8 mouse cellular contexts compared by ENCODE assay signal in the genomic region with DNA sequence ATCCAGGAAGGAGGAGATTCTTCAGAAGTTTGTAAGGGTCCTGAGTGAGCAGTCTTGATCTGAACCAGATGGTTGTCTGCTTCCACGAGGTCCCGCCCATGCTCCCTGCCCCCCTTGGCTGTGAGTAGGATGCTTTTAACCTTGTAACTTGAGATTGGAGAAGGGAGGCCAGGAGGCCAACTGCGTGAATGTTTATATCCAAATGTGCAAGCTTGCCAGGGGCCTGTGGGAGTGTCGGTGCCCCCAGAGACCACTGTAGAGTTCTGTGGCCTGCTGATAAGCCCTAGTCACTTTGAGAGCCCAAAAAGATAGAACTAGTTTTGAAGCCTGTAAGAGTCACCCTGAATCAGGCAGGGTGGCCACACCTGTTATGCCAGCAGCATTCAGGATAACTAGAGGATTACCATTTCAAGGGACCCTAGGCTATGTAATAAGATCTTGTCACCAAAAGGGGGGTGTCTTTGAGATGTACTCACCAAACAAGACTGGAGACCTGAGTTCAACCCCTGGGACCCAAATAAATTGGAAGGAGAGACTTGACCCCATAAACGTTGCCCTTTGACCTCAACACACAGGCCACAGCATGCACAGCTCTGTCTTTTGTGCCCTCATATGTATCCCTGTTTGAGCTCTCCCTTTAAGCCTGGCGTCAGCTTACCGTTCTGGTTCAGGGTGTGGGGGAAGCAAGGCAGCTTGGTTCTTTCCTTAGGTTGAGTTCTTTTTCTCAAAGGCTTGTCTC. TPM values are rescaled to one million over a fixed set of nuclear protein-coding genes. Genes with fewer than 3 reads are reported as not detected.
DNase-seq lines count a peak whose midpoint lies in the region; ATAC-seq and TF ChIP-seq lines count a peak whose summit lies in the region.

No protein-coding gene starts in this region.

- DNase-seq in NIH3T3 (ENCODE audit: low read depth), result peak; percentile 89
- DNase-seq in heart, postnatal 25 days (ENCODE audit: low spot score), result peak; percentile 34
- no peak for DNase-seq in layer of hippocampus, postnatal 25 days (ENCODE audit: extremely low spot score in 1 of 2, low spot score in 1 of 2)
- DNase-seq in frontal cortex, postnatal 25 days (ENCODE audit: low spot score in 2 of 2), result no peak

- no peaks in the 10 kb centered on the region for H3K36me3 ChIP-seq in C2C12 (ENCODE audit: control insufficient read depth, insufficient read depth)
- peaks cover 54% of the 10 kb centered on the region for H3K36me3 ChIP-seq in erythroblast, embryonic 14.5 days (ENCODE audit: control insufficient read depth)
- peaks cover 8% of the 10 kb centered on the region; the same call in 1 of the 2 replicates for H3K36me3 ChIP-seq in limb, embryonic 12.5 days
- no peaks in the 10 kb centered on the region for H3K36me3 ChIP-seq in midbrain, embryonic 16.5 days (ENCODE audit: control insufficient read depth, insufficient read depth, low read length)

- no peak overlapping the region for H3K4me3 ChIP-seq in C2C12 (ENCODE audit: insufficient read depth, poor library complexity, severe bottlenecking)
- H3K4me3 ChIP-seq in erythroblast, embryonic 14.5 days (replicated peaks), result peak overlapping the region; percentile 86
- peak overlapping the region; percentile 84 for H3K4me3 ChIP-seq in limb, embryonic 12.5 days (replicated peaks)
- peak overlapping the region; percentile 89; the same call in 1 of the 2 replicates for H3K4me3 ChIP-seq in midbrain, embryonic 16.5 days (ENCODE audit: low read depth, low read length)

- peaks cover 32% of the 10 kb centered on the region for H3K79me3 ChIP-seq in C2C12 (ENCODE audit: low read depth)

- H3K4me2 ChIP-seq in limb, embryonic 12.5 days, result peak overlapping the region; percentile 90
- peak overlapping the region; percentile 96 for H3K4me2 ChIP-seq in midbrain, embryonic 16.5 days (ENCODE audit: low read length)

- peak overlapping the region; percentile 95; the same call in 1 of the 2 replicates for H3K9ac ChIP-seq in limb, embryonic 12.5 days (replicated peaks)
- H3K9ac ChIP-seq in midbrain, embryonic 16.5 days (ENCODE audit: low read depth, low read length), result peak overlapping the region; percentile 90; the same call in 1 of the 2 replicates

- H3K9me3 ChIP-seq in erythroblast, embryonic 14.5 days (ENCODE audit: control insufficient read depth, low read length), result no peaks in the 10 kb centered on the region
- H3K9me3 ChIP-seq in limb, embryonic 12.5 days, result no peaks in the 10 kb centered on the region
- no peaks in the 10 kb centered on the region for H3K9me3 ChIP-seq in midbrain, embryonic 16.5 days (replicated peaks; ENCODE audit: control insufficient read depth, low read length, poor library complexity, severe bottlenecking)

- peaks cover 88% of the 10 kb centered on the region for H3K4me1 ChIP-seq in erythroblast, embryonic 14.5 days (ENCODE audit: control insufficient read depth)
- H3K4me1 ChIP-seq in limb, embryonic 12.5 days (replicated peaks), result peaks cover 40% of the 10 kb centered on the region
- H3K4me1 ChIP-seq in midbrain, embryonic 16.5 days (ENCODE audit: control insufficient read depth, insufficient read depth, low read length), result peaks cover 24% of the 10 kb centered on the region

- 7% methylated on average over 7 of the region's 7 CpGs for WGBS in limb, embryonic 12.5 days
- WGBS in midbrain, embryonic 16.5 days, result 42% methylated on average over 7 of the region's 7 CpGs

- TF ChIP-seq CTCF in C2C12 (IDR thresholded peaks at IDR 0.05; ENCODE audit: control insufficient read depth, insufficient read depth, insufficient read length), result no peak

- intact Hi-C loops in heart, postnatal 25 days (cut with DNase I), result loop anchor here (2.0 kb wide), 1 partner anchor 43 kb away; no protein-coding TSS in a partner anchor

- no peaks in the 10 kb centered on the region for H3K27me3 ChIP-seq in C2C12 (ENCODE audit: control insufficient read depth, insufficient read depth, insufficient read length)
- H3K27me3 ChIP-seq in erythroblast, embryonic 14.5 days (ENCODE audit: control insufficient read depth), result no peaks in the 10 kb centered on the region
- H3K27me3 ChIP-seq in limb, embryonic 12.5 days, result no peaks in the 10 kb centered on the region
- H3K27me3 ChIP-seq in midbrain, embryonic 16.5 days (ENCODE audit: control insufficient read depth, insufficient read depth, low read depth, low read length), result no peaks in the 10 kb centered on the region

- ATAC-seq in limb, embryonic 12.5 days (ENCODE audit: insufficient number of reproducible peaks, insufficient read depth, low FRiP score, low TSS enrichment, low read depth), result no peak
- no peak for ATAC-seq in midbrain, embryonic 16.5 days

- peaks cover 59% of the 10 kb centered on the region for H3K79me2 ChIP-seq in C2C12 (ENCODE audit: control insufficient read depth, insufficient read depth)

- no peak overlapping the region for H3ac ChIP-seq in C2C12 (ENCODE audit: control insufficient read depth, insufficient read length, low read depth)

- H3K27ac ChIP-seq in limb, embryonic 12.5 days, result peak overlapping the region; percentile 86
- no peak overlapping the region for H3K27ac ChIP-seq in midbrain, embryonic 16.5 days (ENCODE audit: low read length)

TF ChIP-seq in C2C12, 6 proteins besides CTCF, POLR2A, EP300 and RAD21:
- TF ChIP-seq MAX (IDR thresholded peaks at IDR 0.05), result peak; percentile 75
- no peak for TF ChIP-seq USF1 (IDR thresholded peaks at IDR 0.05; ENCODE audit: low read depth)
- TF ChIP-seq CEBPB (IDR thresholded peaks at IDR 0.05; ENCODE audit: low read depth), result no peak

RNA-seq across cellular contexts. Expression of a gene that starts 1.9 kb away (rescaled TPM):
- 23.3 TPM for polyA plus RNA-seq in C2C12 (2012; fragmentation: generic; extraction: Trizol)
- polyA plus RNA-seq in erythroblast, embryonic 14.5 days (2012), result 8.8 and 11.7 TPM in 2 replicates
- 10 to 100 TPM; 22.9 to 29.4 TPM for total RNA-seq in heart, postnatal 25 days (2021)
- polyA plus RNA-seq in limb, embryonic 12.5 days (2016; fragmentation: Nextera tagmentation; extraction: Ambion mirVana), result 41.6 and 44.2 TPM in 2 replicates
- polyA plus RNA-seq in midbrain, embryonic 16.5 days (2015; fragmentation: Nextera tagmentation; extraction: Ambion mirVana), result 25.9 and 26.8 TPM in 2 replicates
- 100 to 1,000 TPM in 1 of 2 experiments, 10 to 100 TPM in 1; 95.8 to 101 TPM for total RNA-seq in layer of hippocampus, postnatal 25 days (2021)

RNA-seq across cellular contexts. Expression of a gene that starts 19.4 kb away (rescaled TPM):
- polyA plus RNA-seq in C2C12 (2012; fragmentation: generic; extraction: Trizol), result 6.4 TPM
- polyA plus RNA-seq in erythroblast, embryonic 14.5 days (2012), result 0.31 and 0.47 TPM in 2 replicates
- total RNA-seq in heart, postnatal 25 days (2021), result 1 to 10 TPM; 4.6 to 5.4 TPM
- polyA plus RNA-seq in limb, embryonic 12.5 days (2016; fragmentation: Nextera tagmentation; extraction: Ambion mirVana), result 17.9 and 20.3 TPM in 2 replicates
- polyA plus RNA-seq in midbrain, embryonic 16.5 days (2015; fragmentation: Nextera tagmentation; extraction: Ambion mirVana), result 6.3 and 7.3 TPM in 2 replicates
- 10 to 100 TPM; 20.9 to 23.1 TPM for total RNA-seq in layer of hippocampus, postnatal 25 days (2021)

Comparison
In these comparisons a context has a peak if more than half of its experiments do, and no peak if none do; other contexts are left out.
1. DNase-seq: peak in NIH3T3 (single experiment) and heart, postnatal 25 days (single experiment); none in layer of hippocampus, postnatal 25 days (0 of 2) and frontal cortex, postnatal 25 days (0 of 2).